Mouse (Mus musculus) A20 (cell line): Measurements from ENCODE around the gene Gatad2b.

Experiments used
- DNase-seq: peaks from one replicate; pipeline ENCODE4 v3.0.0-alpha.2; 2011; ENCODE audit warnings: low read depth, low spot score

The Gatad2b gene

GRCm38 (mm10) chr3:90309589-90309988 is 16.6 kb downstream of the Gatad2b start:
- DNase-seq = no peak

- DNase-seq = peak; percentile 57
Observed at GRCm38 (mm10) chr3:90313367-90313766, 20.4 kb downstream of the Gatad2b start.

- DNase-seq = no peak
Observed at GRCm38 (mm10) chr3:90314241-90314640, 21.3 kb downstream of the Gatad2b start.

- DNase-seq = no peak
Observed at GRCm38 (mm10) chr3:90322289-90322688, 29.3 kb downstream of the Gatad2b start.

GRCm38 (mm10) chr3:90323119-90323518 is 30.1 kb downstream of the Gatad2b start:
- DNase-seq = no peak

GRCm38 (mm10) chr3:90332485-90332884 is 39.5 kb downstream of the Gatad2b start:
- no peak for DNase-seq

- DNase-seq = no peak
Observed at GRCm38 (mm10) chr3:90335517-90335916, 42.5 kb downstream of the Gatad2b start.

- no peak for DNase-seq
Observed at GRCm38 (mm10) chr3:90338190-90338589, 45.2 kb downstream of the Gatad2b start.

- no peak for DNase-seq
Observed at GRCm38 (mm10) chr3:90340177-90340576, 47.2 kb downstream of the Gatad2b start.

GRCm38 (mm10) chr3:90342853-90343252 is 49.9 kb downstream of the Gatad2b start:
- DNase-seq = peak; percentile 47

GRCm38 (mm10) chr3:90347847-90348246 is 54.9 kb downstream of the Gatad2b start:
- no peak for DNase-seq

GRCm38 (mm10) chr3:90357959-90358358 is 65.0 kb downstream of the Gatad2b start:
- no peak for DNase-seq

- no peak for DNase-seq
Observed at GRCm38 (mm10) chr3:90359230-90359629, 66.3 kb downstream of the Gatad2b start.

GRCm38 (mm10) chr3:90361476-90361875 is 68.5 kb downstream of the Gatad2b start:
- no peak for DNase-seq

- DNase-seq = no peak
Observed at GRCm38 (mm10) chr3:90362346-90362745, 69.4 kb downstream of the Gatad2b start.

GRCm38 (mm10) chr3:90367001-90367632 is 74.1 kb downstream of the Gatad2b start:
- no peak for DNase-seq

- peak; percentile 37 for DNase-seq
Observed at GRCm38 (mm10) chr3:90369041-90369440, 76.1 kb downstream of the Gatad2b start.

GRCm38 (mm10) chr3:90371857-90372256 is 78.9 kb downstream of the Gatad2b start:
- DNase-seq = no peak

GRCm38 (mm10) chr3:90372817-90373216 is 79.8 kb downstream of the Gatad2b start:
- no peak for DNase-seq

- DNase-seq = peak; percentile 85
Observed at GRCm38 (mm10) chr3:90373432-90374028, 80.6 kb downstream of the Gatad2b start.

GRCm38 (mm10) chr3:90374368-90374767 is 81.4 kb downstream of the Gatad2b start:
- DNase-seq = no peak

- no peak for DNase-seq
Observed at GRCm38 (mm10) chr3:90375562-90376246, 82.7 kb downstream of the Gatad2b start.

GRCm38 (mm10) chr3:90376247-90376585 is 83.2 kb downstream of the Gatad2b start:
- DNase-seq = no peak
